Mouse (Mus musculus) neural tube, embryonic 12.5 days (tissue): ENCODE data around the gene Mrps26. TPM values are rescaled to one million over a fixed set of nuclear protein-coding genes. Genes with fewer than 3 reads are reported as not detected.

Source experiments
- ATAC-seq: fragments of 200-750 bp; cut with Nextera tagmentation; 2 replicates; pipeline ENCODE4 v1.8.0; 2017; ENCODE audit warnings: low read depth, mild to moderate bottlenecking, moderate TSS enrichment, moderate library complexity; ENCODE audit not compliant: low FRiP score
- H3K27ac ChIP-seq: fragments of 300-500 bp; sonication (generic); 2 replicates; pipeline ENCODE4 v1.5.1; 2016
- H3K27me3 ChIP-seq: fragments of 300-500 bp; sonication (generic); replicated peaks from 2 replicates; pipeline ENCODE4 v1.6.1; 2016; ENCODE audit warnings: mild to moderate bottlenecking
- H3K36me3 ChIP-seq: fragments of 300-500 bp; sonication (generic); 2 replicates; pipeline ENCODE4 v1.6.1; 2016; ENCODE audit warnings: mild to moderate bottlenecking
- H3K4me1 ChIP-seq: fragments of 300-500 bp; sonication (generic); 2 replicates; pipeline ENCODE4 v1.6.1; 2016
- H3K4me2 ChIP-seq: fragments of 300-500 bp; sonication (generic); replicated peaks from 2 replicates; pipeline ENCODE4 v1.6.1; 2016; ENCODE audit warnings: mild to moderate bottlenecking
- H3K4me3 ChIP-seq: fragments of 300-500 bp; sonication (generic); 2 replicates; pipeline ENCODE4 v1.5.1; 2016
- H3K9ac ChIP-seq: fragments of 300-500 bp; sonication (generic); 2 replicates; pipeline ENCODE4 v1.6.1; 2016; ENCODE audit warnings: mild to moderate bottlenecking
- H3K9me3 ChIP-seq: fragments of 300-500 bp; sonication (generic); 2 replicates; pipeline ENCODE4 v1.6.1; 2016; ENCODE audit warnings: mild to moderate bottlenecking
- WGBS: fragments of 180-500 bp; shearing (Covaris S2); methylation state at CpG from one replicate; pipeline ENCODE4 v1.1.7; 2016; 5-methylcytosine and 5-hydroxymethylcytosine counted together
- polyA plus RNA-seq: library from polyadenylated mRNA; unstranded; fragments of >200 nt; fragmentation: Nextera tagmentation; extraction: Ambion mirVana; gene quantifications from 2 replicates; pipeline ENCODE4 v1.2.1, GENCODE M21; 2016

Mrps26 gene
- polyA plus RNA-seq, 1 experiment from 2014 or later: 77.7 TPM

DNA sequence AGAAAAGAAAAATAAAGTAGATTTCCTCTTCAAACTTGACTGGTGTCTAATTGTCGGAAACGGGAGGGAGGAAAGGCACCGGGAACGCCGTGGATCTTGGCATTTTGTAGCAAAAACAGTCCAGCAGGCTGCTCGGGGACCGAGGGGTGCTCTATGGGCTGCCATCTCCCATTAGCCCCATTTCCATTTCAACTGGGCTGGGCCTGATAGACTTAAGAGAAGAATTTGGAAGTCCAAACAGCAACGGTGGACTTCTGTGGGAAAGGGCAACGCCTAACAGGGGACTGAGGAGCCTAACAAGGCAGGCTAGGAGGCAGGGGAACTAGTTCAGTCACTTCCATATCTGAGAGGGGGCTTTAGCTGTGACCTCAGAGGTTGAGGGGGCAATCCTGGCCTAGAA is 13.5 kb downstream of the Mrps26 start:
- Histone ChIP-seq H3K9ac (no peak overlapping the region), H3K4me1 (peaks cover 15% of the 10 kb centered on the region), H3K27ac (no peak overlapping the region), H3K27me3 (peaks cover 76% of the 10 kb centered on the region), H3K4me2 (peak overlapping the region; percentile 52), H3K9me3 (no peaks in the 10 kb centered on the region), H3K36me3 (no peaks in the 10 kb centered on the region), H3K4me3 (no peak overlapping the region)
- ATAC-seq: no peak
- WGBS: 2% methylated on average over 9 of the region's 9 CpGs

DNA sequence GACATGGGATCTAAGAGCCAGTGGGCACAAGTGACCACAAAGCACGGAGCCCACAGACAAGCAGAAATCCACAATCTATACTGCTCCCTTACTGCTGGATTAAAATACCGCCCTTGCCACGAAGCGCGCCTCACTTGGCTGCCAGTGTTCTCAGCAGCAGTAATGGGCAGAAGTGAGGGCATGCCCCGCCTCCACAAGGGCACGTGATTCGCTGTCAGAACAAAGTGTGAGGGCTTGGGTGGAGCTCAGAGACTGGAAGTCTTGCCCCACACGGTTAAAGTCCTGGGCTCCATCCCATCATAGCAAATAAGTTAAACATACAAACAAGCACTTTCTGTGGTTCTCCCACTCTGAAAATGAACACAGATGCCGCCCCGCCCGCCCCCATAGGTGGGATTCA is 14.1 kb downstream of the Mrps26 start:
- Histone ChIP-seq H3K4me2 (peak overlapping the region; percentile 52), H3K4me1 (peaks cover 15% of the 10 kb centered on the region), H3K27ac (no peak overlapping the region), H3K9ac (no peak overlapping the region), H3K27me3 (peaks cover 82% of the 10 kb centered on the region), H3K36me3 (no peaks in the 10 kb centered on the region), H3K4me3 (no peak overlapping the region), H3K9me3 (no peaks in the 10 kb centered on the region)
- 8% methylated on average over 12 of the region's 12 CpGs for WGBS
- no peak for ATAC-seq

GRCm38 (mm10) chr2:130578148-130578547 is 14.6 kb downstream of the Mrps26 start:
- H3K36me3 ChIP-seq: no peaks in the 10 kb centered on the region
- H3K27me3 ChIP-seq: peaks cover 86% of the 10 kb centered on the region
- no peak overlapping the region for H3K4me2 ChIP-seq
- peaks cover 15% of the 10 kb centered on the region for H3K4me1 ChIP-seq
- WGBS: 13% methylated on average over 11 of the region's 11 CpGs
- H3K9me3 ChIP-seq: no peaks in the 10 kb centered on the region
- ATAC-seq: no peak
- H3K4me3 ChIP-seq: no peak overlapping the region
- no peak overlapping the region for H3K27ac ChIP-seq
- H3K9ac ChIP-seq: no peak overlapping the region

DNA sequence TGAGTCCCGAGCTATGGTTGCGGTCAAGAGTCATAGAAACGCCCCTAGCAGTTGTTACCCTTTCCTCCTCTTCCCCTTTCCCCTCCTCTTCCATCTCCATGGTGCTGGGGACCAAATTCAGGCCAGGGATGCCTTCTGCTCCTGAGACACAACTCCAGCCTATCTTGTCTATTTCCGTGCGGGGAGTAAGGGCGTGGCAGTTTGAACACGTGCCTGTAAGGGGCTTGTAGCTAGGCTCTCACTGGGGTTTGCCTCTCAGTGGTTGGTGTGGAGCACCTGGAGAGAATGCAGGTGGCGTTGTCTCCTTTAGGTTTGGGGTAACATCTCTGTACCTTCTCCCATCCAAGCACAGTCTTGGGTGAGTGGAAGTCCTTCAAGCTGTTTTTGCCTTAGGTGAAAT is 16.2 kb downstream of the Mrps26 start:
- no peak overlapping the region for H3K27ac ChIP-seq
- 0 out of 2 replicates have a peak overlapping the region, but pooled peaks have one; percentile 54 for H3K4me2 ChIP-seq
- H3K9ac ChIP-seq: no peak overlapping the region
- 6% methylated on average over 8 of the region's 8 CpGs for WGBS
- H3K9me3 ChIP-seq: no peaks in the 10 kb centered on the region
- peaks cover 15% of the 10 kb centered on the region for H3K4me1 ChIP-seq
- no peaks in the 10 kb centered on the region for H3K36me3 ChIP-seq
- no peak for ATAC-seq
- H3K4me3 ChIP-seq: no peak overlapping the region
- H3K27me3 ChIP-seq: peaks cover 91% of the 10 kb centered on the region

DNA sequence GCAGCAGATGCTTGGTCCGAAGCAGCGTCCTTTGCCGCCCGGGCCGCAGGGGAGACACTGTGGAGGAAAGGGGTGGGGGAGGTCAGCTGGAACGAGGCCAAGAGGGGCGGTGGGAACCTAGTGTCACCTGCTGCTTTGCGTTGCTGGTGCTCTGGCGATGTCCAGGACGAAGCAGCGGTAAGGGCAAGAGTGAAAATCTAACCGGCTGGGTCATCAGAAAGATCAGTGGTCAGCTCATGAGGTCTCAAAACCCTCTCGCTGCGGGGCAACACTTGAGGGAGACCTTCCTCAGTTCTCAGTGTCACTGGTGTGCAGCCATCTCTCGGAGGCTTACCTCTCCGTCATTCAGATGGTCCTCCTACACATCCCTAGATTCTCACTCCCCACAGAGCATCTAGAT is 17.7 kb downstream of the Mrps26 start:
- H3K27me3 ChIP-seq: peaks cover 76% of the 10 kb centered on the region
- 3% methylated on average over 16 of the region's 16 CpGs for WGBS
- peaks cover 14% of the 10 kb centered on the region for H3K4me1 ChIP-seq
- H3K9ac ChIP-seq: no peak overlapping the region
- no peak for ATAC-seq
- H3K27ac ChIP-seq: no peak overlapping the region
- no peaks in the 10 kb centered on the region for H3K36me3 ChIP-seq
- H3K9me3 ChIP-seq: no peaks in the 10 kb centered on the region
- peak overlapping the region; percentile 54 for H3K4me2 ChIP-seq
- peak overlapping the region; percentile 18; the same call in 1 of the 2 replicates for H3K4me3 ChIP-seq

- no peak within 1 kb of the TSS for H3K4me2 ChIP-seq
- H3K9ac ChIP-seq: no peak within 1 kb of the TSS
- peaks cover 64% of the 10 kb centered on the region for H3K27me3 ChIP-seq
- H3K4me1 ChIP-seq: peaks cover 9% of the 10 kb centered on the region
- no peak for ATAC-seq
- no peak within 1 kb of the TSS for H3K27ac ChIP-seq
- no peaks in the 10 kb centered on the region for H3K9me3 ChIP-seq
- no peaks in the 10 kb centered on the region for H3K36me3 ChIP-seq
- WGBS: 44% methylated on average over 10 of the region's 10 CpGs
- H3K4me3 ChIP-seq: no peak within 1 kb of the TSS
Observed at GRCm38 (mm10) chr2:130582552-130582951, 19.0 kb downstream of the Mrps26 start, which contains the start of gene Avp. Avp (minus strand) TSS chr2:130582554.

DNA sequence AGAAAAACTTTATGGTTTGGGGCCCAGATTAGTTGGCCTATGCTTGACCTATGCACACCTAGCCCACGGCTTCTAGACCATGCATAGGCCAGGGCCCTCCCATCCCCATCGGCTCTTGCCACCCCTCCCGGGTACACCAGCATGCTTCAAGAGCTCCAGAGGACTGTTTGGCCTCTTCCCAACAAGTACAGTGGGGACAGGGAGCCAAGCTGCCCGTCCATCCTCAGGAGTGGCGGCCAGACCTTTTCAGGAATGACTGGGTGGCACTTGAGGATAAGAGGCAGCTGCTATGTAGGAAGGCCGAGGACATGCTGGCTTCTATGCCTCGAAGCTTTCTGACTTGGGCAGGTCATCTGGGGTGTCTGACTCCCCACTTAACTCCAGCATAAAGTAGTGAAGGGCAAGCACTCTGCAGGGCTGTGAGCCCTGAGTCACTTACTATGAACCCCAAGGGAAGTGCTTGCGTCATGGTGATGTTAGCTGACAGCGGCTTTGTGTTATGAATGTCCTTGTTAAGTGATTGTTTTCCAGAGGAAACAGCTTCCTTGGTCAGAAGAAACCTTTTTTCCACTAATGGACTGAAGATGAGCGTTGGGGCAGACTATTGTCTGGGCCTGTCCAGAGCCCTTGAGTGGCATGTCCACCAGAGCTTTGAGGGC is 20.5 kb downstream of the Mrps26 start:
- H3K4me1 ChIP-seq: peaks cover 9% of the 10 kb centered on the region
- no peaks in the 10 kb centered on the region for H3K9me3 ChIP-seq
- no peak overlapping the region for H3K27ac ChIP-seq
- no peak for ATAC-seq
- no peak overlapping the region for H3K9ac ChIP-seq
- H3K27me3 ChIP-seq: peaks cover 49% of the 10 kb centered on the region
- no peak overlapping the region for H3K4me2 ChIP-seq
- H3K36me3 ChIP-seq: no peaks in the 10 kb centered on the region
- WGBS: 80% methylated on average over 10 of the region's 10 CpGs
- no peak overlapping the region for H3K4me3 ChIP-seq

- H3K9ac ChIP-seq: no peak overlapping the region
- no peak overlapping the region for H3K4me2 ChIP-seq
- 83% methylated on average over 6 of the region's 6 CpGs for WGBS
- peaks cover 30% of the 10 kb centered on the region for H3K27me3 ChIP-seq
- H3K27ac ChIP-seq: no peak overlapping the region
- H3K4me3 ChIP-seq: no peak overlapping the region
- H3K4me1 ChIP-seq: 0 out of 2 replicates have a peak, but pooled peaks cover 2% of the 10 kb centered on the region
- H3K9me3 ChIP-seq: no peaks in the 10 kb centered on the region
- no peak for ATAC-seq
- peaks cover 11% of the 10 kb centered on the region for H3K36me3 ChIP-seq
Observed at GRCm38 (mm10) chr2:130586016-130586415, 22.5 kb downstream of the Mrps26 start.

DNA sequence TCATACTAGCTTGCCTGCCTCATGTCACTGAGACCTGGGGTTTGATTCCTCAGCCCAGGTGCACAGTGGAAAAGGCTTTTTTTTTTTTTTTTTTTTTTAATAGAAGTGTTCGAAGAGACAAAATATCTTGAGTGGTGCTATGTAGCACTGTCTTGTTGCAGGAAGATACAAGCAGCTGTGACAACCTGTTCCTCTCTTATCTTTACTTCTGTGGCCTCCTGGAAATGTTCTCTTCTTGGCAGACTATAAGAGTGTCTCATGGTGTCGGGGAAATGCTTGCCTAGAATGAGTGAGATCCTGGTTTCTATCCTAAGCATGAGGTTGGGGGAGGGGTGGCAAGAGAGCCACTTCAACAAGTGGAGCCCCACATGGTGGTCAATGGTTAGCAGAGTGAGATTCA is 24.8 kb downstream of the Mrps26 start:
- Histone ChIP-seq H3K36me3 (peaks cover 29% of the 10 kb centered on the region), H3K27ac (no peak overlapping the region), H3K27me3 (peaks cover 8% of the 10 kb centered on the region; the same call in 1 of the 2 replicates), H3K4me2 (no peak overlapping the region), H3K4me1 (no peaks in the 10 kb centered on the region), H3K9ac (no peak overlapping the region), H3K4me3 (no peak overlapping the region), H3K9me3 (no peaks in the 10 kb centered on the region)
- ATAC-seq: no peak
- WGBS: 79% methylated on average over 2 of the region's 2 CpGs

GRCm38 (mm10) chr2:130589157-130589556 is 25.6 kb downstream of the Mrps26 start:
- Histone ChIP-seq H3K27me3 (peaks cover under 1% of the 10 kb centered on the region; the same call in 1 of the 2 replicates), H3K4me2 (no peak overlapping the region), H3K4me1 (no peaks in the 10 kb centered on the region), H3K9me3 (no peaks in the 10 kb centered on the region), H3K36me3 (peaks cover 34% of the 10 kb centered on the region), H3K27ac (no peak overlapping the region), H3K9ac (no peak overlapping the region), H3K4me3 (no peak overlapping the region)
- WGBS: 72% methylated on average over 4 of the region's 4 CpGs
- no peak for ATAC-seq

- no peak overlapping the region for H3K4me2 ChIP-seq
- no peak overlapping the region for H3K4me3 ChIP-seq
- H3K27ac ChIP-seq: no peak overlapping the region
- H3K4me1 ChIP-seq: no peaks in the 10 kb centered on the region
- WGBS: 94% methylated on average over 2 of the region's 2 CpGs
- peaks cover 38% of the 10 kb centered on the region for H3K36me3 ChIP-seq
- no peak for ATAC-seq
- H3K9ac ChIP-seq: no peak overlapping the region
- H3K27me3 ChIP-seq: no peaks in the 10 kb centered on the region
- H3K9me3 ChIP-seq: no peaks in the 10 kb centered on the region
Observed at GRCm38 (mm10) chr2:130589761-130590160, 26.2 kb downstream of the Mrps26 start.

GRCm38 (mm10) chr2:130591016-130591415 is 27.5 kb downstream of the Mrps26 start:
- 92% methylated on average over 2 of the region's 2 CpGs for WGBS
- Histone ChIP-seq H3K27ac (no peak overlapping the region), H3K27me3 (no peaks in the 10 kb centered on the region), H3K4me3 (no peak overlapping the region), H3K4me1 (no peaks in the 10 kb centered on the region), H3K36me3 (peaks cover 50% of the 10 kb centered on the region), H3K4me2 (no peak overlapping the region), H3K9me3 (no peaks in the 10 kb centered on the region), H3K9ac (no peak overlapping the region)
- ATAC-seq: no peak

DNA sequence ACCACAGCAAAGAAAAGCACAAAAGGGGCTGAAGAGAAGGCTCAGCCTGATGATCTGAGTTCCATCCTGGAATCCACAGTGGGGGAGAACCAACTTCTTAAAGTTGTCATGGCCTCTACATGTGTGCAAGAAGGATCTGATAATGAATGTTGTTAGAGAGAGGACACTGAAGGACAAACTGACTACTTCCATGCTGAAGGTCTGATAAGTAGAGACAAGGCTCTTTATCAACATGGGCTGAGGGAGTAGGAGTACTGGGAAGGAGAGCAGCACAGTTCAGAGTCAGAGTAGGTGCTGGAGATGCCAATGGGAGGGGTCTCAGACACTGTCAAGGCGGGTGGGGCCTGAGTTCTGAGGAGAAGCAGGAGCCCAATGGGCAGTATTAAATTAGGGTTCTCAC is 32.1 kb downstream of the Mrps26 start:
- Histone ChIP-seq H3K9me3 (no peaks in the 10 kb centered on the region), H3K4me3 (no peak overlapping the region), H3K9ac (no peak overlapping the region), H3K4me1 (no peaks in the 10 kb centered on the region), H3K36me3 (peaks cover 76% of the 10 kb centered on the region), H3K27ac (no peak overlapping the region), H3K4me2 (no peak overlapping the region), H3K27me3 (no peaks in the 10 kb centered on the region)
- ATAC-seq: no peak
- WGBS: 96% methylated on average over 1 of the region's 1 CpGs
